Mouse (Mus musculus): ENCODE measurements at regions not wholly inside any gene's neighbourhood (a gene's known extent, or its start where the extent isn't known, plus 50 kb on each side); places are given as distances from the start of the nearest gene placed in this dataset.

GRCm38 (mm10) chr4:40364329-40364728 is 85.1 kb upstream of the Ndufb6 start:
- TF ChIP-seq GATA1 (IDR thresholded peaks at IDR 0.05; ENCODE audit: borderline replicate concordance, low read length) (no peak), FLI1 (IDR thresholded peaks at IDR 0.05; ENCODE audit: low read length) (no peak)

Data from megakaryocyte, embryonic 14.5 days (primary cell).